Mouse (Mus musculus) thymus, adult 2 months (tissue): ENCODE measurements around the gene Mecom.

Experiments used
- CTCF ChIP-seq: fragments of 200-500 bp; IDR thresholded peaks from 2 replicates; pipeline ENCODE4 v1.5.1; 2012; ENCODE audit warnings: mild to moderate bottlenecking, control low read depth, low read length, moderate library complexity, borderline replicate concordance; ENCODE audit not compliant: control insufficient read depth, poor library complexity, insufficient read depth; ENCODE audit errors: extremely low read depth
- POLR2A ChIP-seq: fragments of 200-500 bp; IDR thresholded peaks from 2 replicates; pipeline ENCODE4 v1.6.1; 2012; ENCODE audit warnings: mild to moderate bottlenecking, low read length, control low read depth, moderate library complexity; ENCODE audit not compliant: control insufficient read depth, poor library complexity, insufficient read depth; ENCODE audit errors: extremely low read depth

DNA sequence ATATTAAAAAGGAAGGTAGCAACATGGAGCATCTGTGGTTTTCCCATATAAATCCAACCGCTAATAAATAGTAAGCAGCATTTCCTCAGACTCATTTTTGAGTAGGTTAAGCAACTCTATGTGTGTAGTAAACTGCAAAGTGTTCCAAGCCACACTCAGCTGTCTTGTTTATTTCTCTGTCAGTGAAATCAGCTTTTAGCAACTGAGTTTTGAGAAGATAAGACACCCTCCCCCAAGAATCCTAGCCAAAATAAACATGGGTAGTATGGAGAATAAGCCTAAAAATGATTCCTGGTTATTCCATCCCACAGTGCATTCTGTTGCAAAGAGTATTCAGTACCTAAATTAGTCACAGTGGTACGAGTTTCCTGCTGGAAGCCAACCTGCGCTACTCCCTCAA, 450.1 kb downstream of the Mecom start:
- TF ChIP-seq POLR2A: no peak
- TF ChIP-seq CTCF: no peak
